Mouse (Mus musculus): Measurements from ENCODE around the gene 4930503B20Rik. TPM values are rescaled to one million over a fixed set of nuclear protein-coding genes. Genes with fewer than 3 reads are reported as not detected.

Gene 4930503B20Rik
- polyA plus RNA-seq, 1 experiment from 2014 or later: not detected

GRCm38 (mm10) chr3:146641818-146642427 lies 9.2 kb downstream of the 4930503B20Rik start:
- H3K27ac ChIP-seq: no peak overlapping the region
- H3K9me3 ChIP-seq: no peaks in the 10 kb centered on the region
- 62% methylated on average over 4 of the region's 4 CpGs for WGBS
- H3K4me1 ChIP-seq: no peaks in the 10 kb centered on the region
- no peaks in the 10 kb centered on the region for H3K36me3 ChIP-seq (replicated peaks)
- H3K27me3 ChIP-seq: no peaks in the 10 kb centered on the region
- no peak for ATAC-seq (ENCODE audit: low FRiP score)
- no peak overlapping the region for H3K4me3 ChIP-seq (replicated peaks)
- H3K9ac ChIP-seq: no peak overlapping the region
- H3K4me2 ChIP-seq: no peak overlapping the region

- H3K27ac ChIP-seq: no peak overlapping the region
- H3K9me3 ChIP-seq: no peaks in the 10 kb centered on the region
- no peak overlapping the region for H3K4me2 ChIP-seq
- no peak for ATAC-seq (ENCODE audit: low FRiP score)
- H3K4me1 ChIP-seq: no peaks in the 10 kb centered on the region
- H3K27me3 ChIP-seq: no peaks in the 10 kb centered on the region
- H3K36me3 ChIP-seq (replicated peaks): no peaks in the 10 kb centered on the region
- no peak overlapping the region for H3K9ac ChIP-seq
- WGBS: 90% methylated on average over 5 of the region's 5 CpGs
- H3K4me3 ChIP-seq (replicated peaks): no peak overlapping the region
Observed at GRCm38 (mm10) chr3:146632506-146632905, 18.6 kb downstream of the 4930503B20Rik start.

GRCm38 (mm10) chr3:146628227-146628982 lies 22.7 kb downstream of the 4930503B20Rik start:
- no peak overlapping the region for H3K4me3 ChIP-seq (replicated peaks)
- no peak for ATAC-seq (ENCODE audit: low FRiP score)
- no peaks in the 10 kb centered on the region for H3K36me3 ChIP-seq (replicated peaks)
- H3K4me2 ChIP-seq: no peak overlapping the region
- H3K27ac ChIP-seq: no peak overlapping the region
- no peaks in the 10 kb centered on the region for H3K27me3 ChIP-seq
- H3K9ac ChIP-seq: no peak overlapping the region
- WGBS: 64% methylated on average over 8 of the region's 8 CpGs
- H3K4me1 ChIP-seq: no peaks in the 10 kb centered on the region
- H3K9me3 ChIP-seq: no peaks in the 10 kb centered on the region

GRCm38 (mm10) chr3:146625766-146626165 lies 25.4 kb downstream of the 4930503B20Rik start:
- Histone ChIP-seq H3K4me2 (no peak overlapping the region), H3K4me3 (replicated peaks) (no peak overlapping the region), H3K27ac (no peak overlapping the region), H3K27me3 (no peaks in the 10 kb centered on the region), H3K9me3 (no peaks in the 10 kb centered on the region), H3K4me1 (no peaks in the 10 kb centered on the region), H3K36me3 (replicated peaks) (no peaks in the 10 kb centered on the region), H3K9ac (no peak overlapping the region)
- 94% methylated on average over 4 of the region's 4 CpGs for WGBS
- no peak for ATAC-seq (ENCODE audit: low FRiP score)

- no peak for ATAC-seq (ENCODE audit: low FRiP score)
Observed at GRCm38 (mm10) chr3:146621966-146622365, 29.2 kb downstream of the 4930503B20Rik start.

GRCm38 (mm10) chr3:146620555-146621249 lies 30.4 kb downstream of the 4930503B20Rik start:
- no peak for ATAC-seq (ENCODE audit: low FRiP score)
- no peaks in the 10 kb centered on the region for H3K27me3 ChIP-seq
- no peak overlapping the region for H3K9ac ChIP-seq
- WGBS: 90% methylated on average over 14 of the region's 14 CpGs
- H3K4me1 ChIP-seq: no peaks in the 10 kb centered on the region
- H3K27ac ChIP-seq: no peak overlapping the region
- no peak overlapping the region for H3K4me2 ChIP-seq
- no peaks in the 10 kb centered on the region for H3K36me3 ChIP-seq (replicated peaks)
- H3K4me3 ChIP-seq (replicated peaks): no peak overlapping the region
- no peaks in the 10 kb centered on the region for H3K9me3 ChIP-seq

More at GRCm38 (mm10) chr3:146621966-146622365, 29.2 kb downstream of the 4930503B20Rik start:
- no peak overlapping the region for H3K9ac ChIP-seq
- H3K27me3 ChIP-seq: no peaks in the 10 kb centered on the region
- no peaks in the 10 kb centered on the region for H3K9me3 ChIP-seq
- no peak overlapping the region for H3K27ac ChIP-seq
- H3K36me3 ChIP-seq (replicated peaks): no peaks in the 10 kb centered on the region
- H3K4me1 ChIP-seq: no peaks in the 10 kb centered on the region
- WGBS: 85% methylated on average over 11 of the region's 11 CpGs
- H3K4me2 ChIP-seq: no peak overlapping the region
- no peak overlapping the region for H3K4me3 ChIP-seq (replicated peaks)

GRCm38 (mm10) chr3:146620101-146620500 lies 31.0 kb downstream of the 4930503B20Rik start:
- no peak overlapping the region for H3K9ac ChIP-seq
- no peaks in the 10 kb centered on the region for H3K36me3 ChIP-seq (replicated peaks)
- no peak overlapping the region for H3K4me3 ChIP-seq (replicated peaks)
- no peak for ATAC-seq (ENCODE audit: low FRiP score)
- no peak overlapping the region for H3K27ac ChIP-seq
- no peaks in the 10 kb centered on the region for H3K27me3 ChIP-seq
- H3K4me2 ChIP-seq: no peak overlapping the region
- H3K4me1 ChIP-seq: no peaks in the 10 kb centered on the region
- no peaks in the 10 kb centered on the region for H3K9me3 ChIP-seq
- 91% methylated on average over 10 of the region's 10 CpGs for WGBS

- Histone ChIP-seq H3K36me3 (replicated peaks) (no peaks in the 10 kb centered on the region), H3K27me3 (no peaks in the 10 kb centered on the region), H3K4me3 (replicated peaks) (no peak overlapping the region), H3K27ac (no peak overlapping the region), H3K9me3 (no peaks in the 10 kb centered on the region), H3K4me2 (no peak overlapping the region), H3K4me1 (no peaks in the 10 kb centered on the region), H3K9ac (no peak overlapping the region)
- ATAC-seq (ENCODE audit: low FRiP score): no peak
- WGBS: 82% methylated on average over 4 of the region's 4 CpGs
Observed at GRCm38 (mm10) chr3:146618357-146618756, 32.8 kb downstream of the 4930503B20Rik start.

GRCm38 (mm10) chr3:146617946-146618345 lies 33.2 kb downstream of the 4930503B20Rik start:
- H3K36me3 ChIP-seq (replicated peaks): no peaks in the 10 kb centered on the region
- no peak for ATAC-seq (ENCODE audit: low FRiP score)
- H3K27me3 ChIP-seq: no peaks in the 10 kb centered on the region
- no peaks in the 10 kb centered on the region for H3K9me3 ChIP-seq
- H3K4me3 ChIP-seq (replicated peaks): no peak overlapping the region
- no peak overlapping the region for H3K9ac ChIP-seq
- no peak overlapping the region for H3K4me2 ChIP-seq
- H3K4me1 ChIP-seq: no peaks in the 10 kb centered on the region
- no peak overlapping the region for H3K27ac ChIP-seq

GRCm38 (mm10) chr3:146616533-146617283 lies 34.4 kb downstream of the 4930503B20Rik start:
- Histone ChIP-seq H3K9ac (no peak overlapping the region), H3K4me1 (no peaks in the 10 kb centered on the region), H3K27me3 (no peaks in the 10 kb centered on the region), H3K36me3 (replicated peaks) (no peaks in the 10 kb centered on the region), H3K4me3 (replicated peaks) (no peak overlapping the region), H3K9me3 (no peaks in the 10 kb centered on the region), H3K4me2 (no peak overlapping the region), H3K27ac (no peak overlapping the region)
- WGBS: 80% methylated on average over 5 of the region's 5 CpGs
- no peak for ATAC-seq (ENCODE audit: low FRiP score)

- no peak for ATAC-seq (ENCODE audit: low FRiP score)
- Histone ChIP-seq H3K4me2 (no peak within 1 kb of the TSS), H3K9me3 (no peaks in the 10 kb centered on the region), H3K27ac (no peak within 1 kb of the TSS), H3K4me1 (no peaks in the 10 kb centered on the region), H3K9ac (no peak within 1 kb of the TSS), H3K36me3 (replicated peaks) (no peaks in the 10 kb centered on the region), H3K27me3 (no peaks in the 10 kb centered on the region), H3K4me3 (replicated peaks) (no peak within 1 kb of the TSS)
- WGBS: 95% methylated on average over 4 of the region's 4 CpGs
Observed at GRCm38 (mm10) chr3:146615496-146615895, 35.6 kb downstream of the 4930503B20Rik start, which contains the start of gene Dnase2b. TSS of gene Dnase2b (minus strand) at chr3:146615596.

GRCm38 (mm10) chr3:146611821-146612220 lies 39.3 kb downstream of the 4930503B20Rik start:
- H3K27me3 ChIP-seq: no peaks in the 10 kb centered on the region
- no peak for ATAC-seq (ENCODE audit: low FRiP score)
- peaks cover 11% of the 10 kb centered on the region for H3K4me1 ChIP-seq
- H3K9me3 ChIP-seq: no peaks in the 10 kb centered on the region
- no peak overlapping the region for H3K4me2 ChIP-seq
- 93% methylated on average over 4 of the region's 4 CpGs for WGBS
- no peak overlapping the region for H3K27ac ChIP-seq
- H3K4me3 ChIP-seq (replicated peaks): no peak overlapping the region
- no peak overlapping the region for H3K9ac ChIP-seq
- no peaks in the 10 kb centered on the region for H3K36me3 ChIP-seq (replicated peaks)

Data from forebrain, embryonic 12.5 days (tissue).